Mouse (Mus musculus) heart, adult 18-20 months (tissue): ENCODE results near the gene Ggt6. TPM values are rescaled to one million over a fixed set of nuclear protein-coding genes. Genes with fewer than 3 reads are reported as not detected.
A peak's percentile ranks its signal among the peaks of the same experiment; 100 is the strongest.

Experiments
- DNase-seq, 2 experiments: peaks; one replicate each; pipeline ENCODE4 v3.0.0; 2021 to 2022; ENCODE audit warnings: mixed read lengths in 1 of 2
- long read RNA-seq, 2 experiments: library from polyadenylated mRNA; stranded (forward); transcript quantifications; one replicate each; pipeline ENCODE4 v2.0.0; 2021
- total RNA-seq, 2 experiments: library from RNA; stranded (reverse); gene quantifications; 2 replicates each; pipeline ENCODE4 v1.2.3; 2021

The Ggt6 gene
- total RNA-seq = not detected
- long read RNA-seq, experiment 1 = 0 reads
- long read RNA-seq, experiment 2 = 0 reads

DNA sequence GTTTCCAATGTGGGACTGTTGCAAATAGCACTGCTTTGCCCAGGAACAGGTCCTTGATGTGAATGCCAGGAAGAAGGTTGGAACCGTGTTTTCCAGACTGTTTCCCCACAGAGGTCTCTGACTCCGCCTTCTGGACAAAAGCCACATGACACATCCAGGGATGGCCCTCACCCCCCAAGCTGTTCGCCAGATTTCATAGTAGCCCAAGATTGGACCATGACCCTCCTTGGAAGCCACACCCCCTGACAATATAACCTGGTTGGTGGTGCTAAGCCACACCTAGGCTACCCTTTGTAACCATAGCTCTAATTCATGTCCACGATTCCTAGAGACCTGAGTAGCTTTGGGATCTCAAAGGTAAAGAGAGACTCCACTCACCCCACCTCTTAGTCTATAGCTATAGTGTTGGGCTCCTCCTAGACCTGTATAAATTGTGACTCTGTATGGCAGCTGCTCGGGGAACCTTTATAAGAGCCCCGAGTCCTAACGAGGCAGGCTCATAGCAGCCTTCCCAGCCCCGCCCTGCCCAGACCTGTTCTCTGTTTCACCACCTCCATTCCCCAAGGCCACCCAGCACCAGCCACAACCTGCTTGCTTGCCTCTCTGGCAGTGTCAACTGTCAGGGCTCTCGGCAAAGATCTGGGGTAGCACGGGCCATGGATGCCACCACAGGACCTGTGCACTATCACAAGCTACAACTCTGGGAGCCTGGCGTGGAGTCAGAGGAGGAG, at the start of gene Ggt6:
Gene Ggt6 (plus strand): TSS at position 564 of the 731 bp plus-strand sequence.
- DNase-seq = peak in 1 of 2 experiments; percentile 33

DNA sequence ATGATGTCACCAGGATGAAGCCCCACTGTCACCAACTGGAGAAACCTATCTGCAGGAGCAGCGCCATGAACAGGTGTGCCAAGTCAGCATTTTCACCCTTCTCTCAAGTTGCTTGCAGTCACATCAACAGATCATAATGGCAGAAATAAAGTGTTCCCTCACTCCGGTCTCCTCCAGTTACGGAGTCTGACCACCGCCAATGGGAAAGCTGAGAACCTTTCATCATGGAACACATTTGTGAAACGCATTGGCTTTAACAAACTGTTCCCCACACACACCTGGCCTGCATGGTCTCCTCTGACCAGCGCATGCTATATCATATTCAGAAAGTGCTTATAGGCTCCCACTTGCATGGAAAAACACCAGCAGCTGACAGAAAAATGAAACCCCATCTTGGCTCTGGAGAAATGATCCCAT, 47.2 kb upstream of the Ggt6 start:
- no peak for DNase-seq

DNA sequence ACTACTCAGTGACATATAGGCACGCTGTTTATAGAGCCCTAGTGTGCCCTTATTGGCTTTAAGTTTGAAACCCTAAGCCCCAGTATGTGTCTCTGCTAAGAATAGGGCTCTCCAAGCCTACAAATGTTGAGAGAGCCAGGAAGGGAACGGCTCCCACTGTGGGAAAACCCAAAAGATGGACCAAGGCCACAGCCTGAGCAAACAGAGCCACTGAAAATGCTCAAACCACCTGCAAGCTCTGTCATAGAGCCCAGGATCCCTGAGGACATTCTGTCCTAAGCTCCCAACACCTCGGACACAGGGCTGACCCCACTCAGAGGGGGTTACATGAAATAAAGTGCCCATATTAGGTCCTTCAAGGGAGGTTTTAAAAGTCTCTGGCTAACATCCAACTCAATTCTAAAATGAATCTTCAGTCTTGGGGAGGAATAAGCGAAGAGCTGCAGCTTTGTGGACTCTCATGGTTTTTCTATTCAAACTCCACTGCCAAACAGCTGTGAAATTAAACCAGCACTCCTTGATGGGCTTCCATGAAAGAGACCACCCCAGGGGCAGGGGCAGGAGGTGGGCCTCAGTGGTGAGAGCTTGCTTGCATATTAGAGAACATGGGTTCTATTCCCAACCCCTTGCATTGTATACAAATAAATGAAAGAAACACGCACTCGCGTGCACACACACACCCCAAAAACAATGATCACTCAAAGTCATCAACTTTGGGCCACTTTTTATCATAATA, 45.8 kb upstream of the Ggt6 start:
- DNase-seq = no peak

DNA sequence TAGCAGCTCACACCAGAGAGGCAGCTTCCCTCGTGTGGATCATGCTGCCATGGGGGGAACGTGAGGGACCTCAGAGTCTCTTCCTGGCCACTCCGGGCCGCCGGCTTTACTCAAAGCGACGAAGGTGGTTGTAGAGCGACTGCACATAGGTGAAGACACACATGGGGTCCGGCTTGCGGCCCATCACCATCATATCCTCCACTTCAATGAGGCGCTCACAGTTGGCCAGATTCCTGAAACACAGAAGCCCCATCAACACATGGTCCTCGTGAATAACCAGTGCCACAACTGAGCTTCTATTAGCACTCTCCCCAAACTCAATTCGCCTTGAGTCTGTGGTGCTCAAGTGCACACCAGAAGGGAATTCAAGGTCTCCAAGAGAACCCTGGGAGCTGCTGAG, 44.1 kb upstream of the Ggt6 start:
- no peak for DNase-seq

DNA sequence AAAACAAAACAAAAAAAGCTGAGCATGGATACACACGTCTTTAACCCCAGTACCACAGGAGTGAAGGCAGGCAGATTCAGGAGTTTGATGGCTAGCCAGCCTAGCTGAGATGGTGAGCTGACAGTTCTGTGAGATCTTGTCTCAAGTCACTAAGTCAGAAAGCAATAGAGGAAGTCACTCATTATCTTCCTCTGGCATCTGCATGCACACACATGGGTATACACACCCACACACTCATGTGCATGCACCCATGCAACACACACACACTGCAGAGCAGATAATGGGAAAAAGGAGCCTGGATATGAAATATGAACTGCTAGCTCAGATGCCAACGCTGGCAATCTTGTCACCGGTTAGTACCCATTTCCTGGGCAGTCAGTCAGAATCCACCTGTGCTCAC, 42.1 kb upstream of the Ggt6 start:
- no peak for DNase-seq

DNA sequence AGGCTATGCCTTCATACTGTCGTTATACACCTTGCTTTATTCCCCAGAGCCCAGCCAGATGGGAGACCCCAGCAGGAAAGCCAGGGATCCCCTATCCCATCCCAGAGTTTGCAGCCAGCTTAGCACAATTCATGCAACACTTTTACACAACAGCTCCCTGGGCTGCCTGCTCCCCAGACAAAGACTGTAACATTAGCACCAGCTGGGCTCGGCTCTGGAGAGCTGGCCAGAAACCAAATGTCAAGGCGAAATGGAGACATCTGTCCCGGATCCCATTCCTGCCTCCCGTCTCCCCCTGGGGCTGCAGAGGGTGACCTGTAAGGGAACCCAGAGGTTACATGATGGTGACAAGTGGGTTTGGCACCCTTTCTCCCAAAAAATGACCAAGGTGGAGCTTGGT, 41.7 kb upstream of the Ggt6 start:
- DNase-seq = peak; percentile 73 to 76

DNA sequence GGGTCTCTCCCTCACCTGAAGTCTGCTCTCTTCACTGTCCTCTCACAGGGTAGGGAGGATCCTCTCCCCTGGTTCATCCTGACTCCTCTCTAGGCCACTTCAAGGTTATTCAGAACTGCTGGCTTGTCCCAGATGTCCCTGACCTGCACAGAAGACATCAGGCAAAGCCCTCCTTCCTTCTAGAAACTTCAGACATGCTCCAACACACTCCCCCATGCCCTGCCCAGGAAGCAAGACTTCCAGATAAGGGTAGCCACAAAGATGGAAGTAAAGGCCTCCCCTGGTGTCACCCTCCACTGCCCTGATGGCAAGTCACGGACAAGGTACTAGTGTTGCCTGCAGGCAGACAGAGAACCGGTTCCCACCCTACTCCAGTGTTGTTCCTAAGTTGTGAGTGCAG, 40.6 kb upstream of the Ggt6 start:
- no peak for DNase-seq

DNA sequence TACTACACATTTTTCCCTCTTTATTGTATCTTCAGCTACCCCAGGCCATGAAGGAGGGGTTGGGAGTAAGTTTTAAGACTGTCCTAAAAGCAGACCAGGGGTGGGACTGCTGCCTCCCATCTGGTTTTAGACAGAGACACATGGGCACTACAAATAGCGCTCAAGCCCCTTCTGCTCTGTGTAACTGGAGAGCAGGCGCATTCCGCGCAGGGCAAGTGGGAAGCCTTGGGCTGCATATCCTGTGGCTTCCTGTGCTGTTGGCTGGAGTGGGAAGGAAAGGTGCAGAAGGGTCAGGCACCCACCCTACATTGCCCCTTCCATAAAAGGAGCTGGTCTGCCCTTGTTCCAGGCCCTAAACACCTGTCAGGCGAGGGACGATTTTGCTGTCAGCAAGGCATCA, 39.7 kb upstream of the Ggt6 start:
- DNase-seq = no peak

DNA sequence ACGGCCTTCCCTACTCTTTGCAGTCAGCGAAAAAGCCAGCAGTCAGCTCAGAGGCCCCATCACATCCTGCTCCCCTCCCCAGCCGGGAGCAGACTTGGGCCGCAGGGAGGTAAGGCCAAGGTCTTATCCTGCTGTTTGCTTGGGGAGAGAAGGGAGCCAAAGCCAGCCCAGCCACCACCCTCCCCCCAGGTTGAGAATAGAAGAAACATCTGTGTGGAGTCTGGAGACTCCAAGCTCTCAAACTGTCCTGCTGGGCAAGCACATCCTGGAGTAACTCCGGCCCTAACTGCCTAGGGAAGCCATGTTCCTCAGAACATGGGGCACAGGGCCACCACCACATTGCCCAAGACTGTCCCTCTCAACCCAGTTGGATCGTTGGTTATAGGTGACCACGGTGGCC, 38.7 kb upstream of the Ggt6 start:
- peak in 1 of 2 experiments; percentile 82 for DNase-seq

DNA sequence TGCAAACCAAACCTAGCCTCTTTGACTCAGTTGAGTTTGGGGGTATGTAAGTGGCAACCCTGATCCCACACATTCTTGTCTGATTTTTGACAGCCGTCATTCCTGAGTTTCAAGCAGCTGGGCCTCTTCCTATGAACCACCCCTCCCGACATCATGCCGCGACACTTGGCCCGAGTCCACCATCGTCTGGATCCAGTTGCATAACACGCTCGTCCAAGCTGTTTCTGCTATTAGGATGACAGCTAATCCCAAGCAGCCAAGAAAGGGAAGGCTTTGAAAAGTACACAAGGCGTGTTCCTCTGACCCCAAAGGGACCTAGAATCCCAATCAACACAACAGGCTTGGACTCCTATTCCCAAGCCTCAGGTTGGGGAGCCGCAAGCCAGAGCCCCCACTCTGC, 38.3 kb upstream of the Ggt6 start:
- peak; percentile 94 to 95 for DNase-seq

DNA sequence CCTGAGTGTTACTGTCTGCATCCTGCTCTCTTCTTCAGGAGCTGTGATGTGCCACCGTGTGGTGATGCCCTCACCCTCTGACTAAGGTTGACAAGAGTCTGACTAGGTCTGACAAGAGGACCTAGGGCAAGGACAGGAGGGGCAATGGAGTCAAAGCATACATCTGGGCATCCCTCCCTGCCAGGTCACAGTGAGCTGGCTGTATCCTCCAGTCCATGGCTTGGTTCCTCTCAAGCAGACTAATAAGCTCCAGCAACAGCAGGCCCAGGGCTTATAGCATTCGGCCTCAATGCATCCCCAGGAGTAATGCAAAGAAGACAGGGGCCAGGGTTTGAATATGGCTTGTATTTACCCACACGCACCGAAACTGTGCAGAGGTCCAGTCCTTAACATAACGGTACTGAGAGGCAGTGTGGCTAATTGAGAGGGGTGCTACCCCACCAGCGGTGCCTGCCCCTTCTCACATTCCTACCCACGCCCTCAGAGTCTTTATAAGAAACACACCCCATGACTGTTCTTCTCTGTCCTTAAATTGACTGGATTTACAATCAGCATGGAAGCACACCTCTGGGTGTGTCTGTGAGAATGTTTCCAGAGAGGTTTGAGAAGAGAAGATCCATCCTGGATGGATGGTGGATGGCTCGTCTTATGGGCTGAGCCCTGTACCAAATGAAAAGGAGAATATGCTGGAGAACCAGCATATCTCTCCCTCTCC, 37.4 kb upstream of the Ggt6 start:
- DNase-seq = no peak

DNA sequence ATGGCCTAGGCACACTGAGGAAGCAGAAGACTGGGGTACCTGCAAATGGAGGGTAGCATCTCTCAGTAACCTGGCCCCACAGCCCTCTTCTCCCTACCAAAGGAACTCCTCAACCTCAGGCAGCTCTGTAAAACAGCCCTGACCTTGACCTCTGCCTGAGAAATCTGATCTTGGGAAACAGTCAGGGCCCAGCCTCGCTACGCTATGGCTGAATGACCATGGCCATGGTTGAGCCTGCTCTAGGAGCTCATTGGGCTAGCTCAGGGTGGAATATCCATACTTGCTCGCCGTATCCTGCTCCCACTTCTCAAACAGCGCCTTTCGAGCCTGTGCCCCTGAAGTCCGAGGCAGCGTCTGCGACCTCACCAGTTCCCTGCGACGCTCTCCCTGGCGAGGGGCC, 34.3 kb upstream of the Ggt6 start:
- DNase-seq = no peak

DNA sequence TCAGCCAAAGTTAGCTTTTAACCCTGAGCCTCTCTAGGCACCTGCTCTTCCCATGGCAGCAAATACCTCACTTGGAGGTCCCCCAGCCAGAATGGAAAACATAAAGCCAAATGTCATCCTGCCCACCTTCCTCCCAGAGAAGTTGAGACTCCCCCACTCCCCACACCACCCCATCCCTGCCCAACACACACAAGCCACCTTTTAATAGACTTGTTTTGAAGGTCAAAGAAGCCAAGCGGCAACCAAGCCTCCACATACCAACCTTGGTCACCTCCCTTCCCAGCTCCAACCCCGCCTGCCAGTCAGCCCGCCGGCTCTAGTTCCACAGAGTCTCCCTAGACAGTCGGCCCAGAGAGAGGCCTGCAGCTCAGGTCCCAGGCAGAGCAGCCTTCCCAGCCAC, 33.3 kb upstream of the Ggt6 start:
- DNase-seq = no peak

DNA sequence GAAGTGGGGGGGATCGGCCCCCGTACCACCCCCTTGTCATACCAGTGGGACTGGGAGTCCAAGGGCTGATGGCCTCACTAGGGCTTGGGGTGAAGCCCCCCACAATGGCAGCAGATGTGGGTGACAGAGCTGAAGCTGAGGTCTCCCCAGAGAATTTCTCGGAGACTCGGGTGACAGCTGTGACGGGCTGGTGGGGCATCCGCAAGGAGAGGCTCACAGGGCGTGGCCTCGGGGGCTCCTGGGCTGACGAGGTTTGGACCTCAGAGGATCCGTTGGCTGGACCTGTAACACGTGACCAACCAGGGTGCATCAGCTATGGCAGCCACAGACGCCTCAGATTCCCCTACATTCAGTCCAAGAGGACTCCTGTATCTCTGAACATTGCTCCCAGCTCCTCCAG, 32.4 kb upstream of the Ggt6 start:
- DNase-seq = no peak

DNA sequence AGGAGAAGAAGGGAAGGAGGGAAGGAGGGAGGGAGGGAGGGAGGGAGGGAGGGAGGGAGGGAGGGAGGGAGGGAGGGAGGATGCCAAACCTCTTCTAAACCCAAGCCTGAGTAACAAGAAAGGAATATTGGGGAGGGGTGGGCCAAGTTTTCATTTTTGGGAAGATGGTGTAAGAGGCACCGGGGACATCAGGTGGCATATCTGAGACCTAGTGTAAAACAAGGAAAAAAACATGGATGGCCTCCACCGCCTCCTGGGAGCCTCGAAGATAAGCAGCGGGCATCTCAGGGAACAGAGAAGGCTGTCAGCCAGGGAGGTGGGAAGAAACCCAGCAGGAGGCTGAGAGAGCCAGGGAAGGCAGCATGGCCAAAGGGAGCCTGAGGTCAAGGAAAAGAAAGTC, 29.8 kb upstream of the Ggt6 start:
- DNase-seq = no peak

DNA sequence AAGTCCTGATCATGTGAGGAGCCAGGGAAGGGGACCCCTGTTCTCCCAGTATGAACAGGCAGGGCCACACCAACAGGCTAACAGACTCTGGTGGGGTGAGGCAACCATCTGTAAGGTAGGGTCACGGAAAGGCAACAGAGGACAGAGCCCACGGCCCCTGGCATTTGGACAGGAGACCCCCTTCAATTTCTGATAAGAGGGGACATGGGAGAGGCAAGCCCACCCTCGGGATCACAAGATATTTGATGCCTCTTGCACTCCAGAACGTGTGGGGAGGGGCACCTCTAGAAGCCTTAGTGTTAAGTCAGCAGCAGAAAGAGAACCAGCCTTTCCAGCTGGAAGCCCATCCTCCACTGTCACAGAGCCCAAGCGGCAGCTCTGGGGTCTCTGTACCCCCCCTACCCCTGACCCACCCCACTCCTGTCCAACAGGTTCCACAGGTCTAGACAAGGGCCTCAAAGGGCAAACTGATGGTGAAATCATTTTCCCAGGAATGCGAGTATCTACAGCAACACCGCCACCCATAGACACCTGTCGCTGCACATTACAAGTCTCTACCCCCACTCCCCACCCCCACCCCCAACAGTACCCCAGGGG, 29.1 kb upstream of the Ggt6 start:
- no peak for DNase-seq

DNA sequence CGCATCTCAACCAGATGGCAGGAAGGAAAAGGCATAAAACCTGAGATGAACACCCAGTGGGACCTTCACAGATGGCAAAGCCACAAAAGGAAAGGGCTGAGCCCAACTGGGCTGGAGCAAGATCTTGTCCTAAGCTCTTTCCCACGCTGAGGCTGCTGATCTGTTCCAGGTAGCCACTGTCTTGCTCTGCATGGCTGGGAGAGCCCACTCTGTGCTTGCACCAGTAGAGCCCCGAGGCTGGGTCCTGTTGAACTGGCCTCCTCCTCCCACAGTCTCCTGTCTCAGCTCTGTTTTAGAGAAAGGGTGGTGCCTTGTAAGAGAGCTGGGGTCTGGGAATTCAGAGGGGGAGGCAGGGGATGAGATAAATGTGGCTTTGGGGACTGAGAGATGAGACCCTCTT, 28.2 kb upstream of the Ggt6 start:
- no peak for DNase-seq

DNA sequence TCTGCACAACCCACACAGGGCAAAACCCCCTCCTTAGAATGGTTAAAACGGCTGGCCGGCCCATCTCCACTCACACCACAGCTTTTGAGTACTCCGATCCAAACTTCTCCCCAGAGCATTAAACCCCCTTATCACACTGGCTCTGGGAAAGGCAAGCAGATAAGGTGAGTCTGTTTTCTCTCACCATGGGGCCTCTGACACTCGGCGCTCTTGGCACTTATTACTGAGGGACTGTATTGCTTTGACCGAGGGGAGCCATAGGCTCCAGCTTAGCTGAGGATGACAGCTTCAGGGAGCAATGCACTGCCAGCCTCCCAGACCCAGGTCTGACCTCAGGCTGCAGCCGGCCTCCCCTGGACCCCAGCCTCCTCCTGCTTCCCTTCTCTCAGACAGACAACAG, 27.8 kb upstream of the Ggt6 start:
- DNase-seq = peak; percentile 73 to 82

DNA sequence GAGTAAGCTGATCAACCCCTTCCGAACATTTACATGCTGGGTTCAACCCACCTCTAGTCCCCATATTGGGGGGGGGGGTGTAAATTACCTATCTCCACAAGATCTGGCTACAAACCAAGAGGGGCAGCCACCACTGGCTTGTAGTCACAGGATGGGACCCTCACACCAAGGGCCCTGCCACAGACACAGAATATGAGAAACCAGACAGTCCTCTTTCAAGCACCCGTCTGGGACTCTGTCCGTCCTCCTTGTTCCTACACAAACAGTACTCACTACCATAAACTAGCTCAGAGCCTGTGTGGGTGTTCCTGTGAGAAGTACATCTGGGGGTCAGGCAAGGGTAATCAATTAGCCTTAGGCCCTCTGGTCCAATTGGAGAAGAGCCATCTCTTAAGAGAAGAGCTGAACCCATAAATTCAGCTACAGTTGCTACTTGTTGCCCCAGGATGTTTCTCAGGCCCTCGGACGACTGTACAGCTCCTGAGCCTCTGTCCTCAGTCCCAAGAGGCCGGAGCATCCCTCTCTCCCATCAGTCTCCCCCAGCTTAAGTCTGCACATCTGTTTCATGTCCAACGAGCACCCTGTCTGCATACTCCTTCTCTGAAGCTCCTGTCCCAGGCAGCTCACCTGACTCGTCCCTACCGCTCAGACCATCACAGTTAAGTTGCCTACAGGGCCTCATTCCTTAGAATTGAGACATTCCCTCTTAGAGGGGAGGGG, 26.7 kb upstream of the Ggt6 start:
- no peak for DNase-seq

DNA sequence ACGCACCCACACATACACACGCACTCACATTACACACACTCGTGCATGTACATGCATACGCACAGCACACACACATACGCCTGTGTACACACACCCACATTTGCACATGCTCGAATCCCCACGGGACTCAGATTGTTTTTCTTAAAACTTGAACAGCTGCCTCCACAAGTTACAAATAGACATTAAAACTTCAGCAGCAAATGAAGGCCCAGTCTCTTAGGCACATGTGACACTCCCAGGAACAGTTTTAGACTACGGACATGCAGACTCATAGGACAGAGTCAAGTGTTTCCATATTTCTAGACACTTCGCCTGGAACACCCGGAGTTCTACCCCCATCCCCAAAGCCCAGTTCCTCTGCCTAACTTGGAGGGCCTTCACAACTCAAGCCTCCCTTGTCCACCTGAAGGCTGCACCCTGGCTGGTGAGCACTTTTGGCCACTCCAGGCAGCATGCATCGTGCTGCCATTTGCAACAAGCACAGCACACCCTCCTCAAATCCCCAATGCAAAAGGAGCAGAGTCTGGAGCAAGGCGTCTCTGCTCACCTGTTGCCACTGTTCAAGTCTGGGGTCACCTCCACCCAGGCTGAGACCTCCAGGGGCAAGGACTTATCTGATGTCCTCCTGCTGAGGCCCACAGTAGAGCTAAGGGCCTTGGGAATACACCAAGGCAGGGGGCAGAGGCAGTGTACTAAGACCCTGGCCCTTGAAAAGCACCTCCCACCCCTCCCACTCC, 25.5 kb upstream of the Ggt6 start:
- no peak for DNase-seq

DNA sequence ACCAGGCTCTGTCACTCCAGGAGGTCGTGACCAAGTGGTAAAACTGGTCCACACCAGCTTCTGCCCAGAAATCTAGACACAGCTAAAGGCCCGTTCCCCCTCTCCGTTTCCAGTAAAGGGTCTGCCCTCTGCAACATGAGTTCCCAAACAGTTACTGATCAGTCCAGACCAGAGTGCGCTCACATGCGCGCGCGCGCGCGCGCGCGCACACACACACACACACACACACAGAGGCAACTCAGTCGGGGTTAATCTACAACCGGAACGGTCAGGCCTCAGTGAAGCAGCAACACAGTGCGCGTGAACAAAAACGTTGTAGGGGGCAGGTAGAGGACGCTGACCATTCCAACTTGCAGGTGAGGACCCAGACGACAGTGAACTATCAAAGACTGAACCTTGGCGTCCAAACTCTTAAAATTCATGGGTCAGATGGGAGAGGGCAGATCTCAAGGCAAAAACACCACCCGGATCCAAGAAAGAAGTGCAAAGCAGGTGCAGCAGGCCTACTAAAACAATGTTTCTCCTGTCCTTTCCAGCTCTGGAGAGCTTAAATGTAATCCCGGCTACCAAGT, 24.7 kb upstream of the Ggt6 start:
- no peak for DNase-seq
